Comparison of ENCODE assay signal across 17 mouse cellular contexts in the genomic region with DNA sequence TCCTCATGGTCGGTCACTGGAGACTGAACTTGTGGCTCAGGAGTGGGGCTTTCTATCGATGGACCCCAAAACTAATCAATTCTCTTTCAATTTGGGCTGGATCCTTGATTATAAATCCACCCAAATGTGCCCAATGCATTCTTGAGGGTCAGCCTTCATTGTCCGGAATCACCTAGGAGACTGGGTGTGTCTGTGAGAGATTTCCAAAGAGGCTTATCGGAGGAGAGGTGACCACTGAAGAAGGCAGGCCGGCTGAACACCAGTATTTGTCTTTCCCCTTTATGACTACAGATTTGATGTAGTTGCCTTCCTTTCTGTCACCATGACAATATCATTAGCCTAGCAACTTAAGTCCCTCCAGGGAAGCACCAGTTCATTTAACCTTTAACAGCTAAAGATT.
"Had no signal": no experiment of that assay in that cellular context is flagged by ENCODE, and none has a peak within 500 bp of the region (broad histone marks: within the 10 kb centered on the region; RNA-seq: fewer than 3 reads in every experiment).

No protein-coding gene starts in this region.

- H3K36me3 ChIP-seq: kidney, embryonic 15.5 days; liver, embryonic 13.5 days; neural tube, embryonic 12.5 days; stomach, embryonic 15.5 days had no signal

- H3K9me3 ChIP-seq: kidney, embryonic 15.5 days; liver, embryonic 13.5 days; neural tube, embryonic 12.5 days; stomach, embryonic 15.5 days had no signal

- H3K27ac ChIP-seq: kidney, embryonic 15.5 days; left cerebral cortex, adult 2 months; liver, embryonic 13.5 days; neural tube, embryonic 12.5 days; stomach, embryonic 15.5 days had no signal

- H3K9ac ChIP-seq: kidney, embryonic 15.5 days; liver, embryonic 13.5 days; neural tube, embryonic 12.5 days; stomach, embryonic 15.5 days had no signal

- DNase-seq: kidney, adult 11 months; kidney, adult 8-10 months; kidney, postnatal 10 days; kidney, postnatal 36 days; layer of hippocampus, postnatal 36 days; liver, embryonic 13.5 days; lung, adult 2 months; lung, postnatal 14 days; lung, postnatal 4 days; retina, postnatal 1 day; right cerebral cortex, postnatal 25 days; spleen, adult 18-20 months; thymus, postnatal 25 days had no signal

- H3K27me3 ChIP-seq: kidney, embryonic 15.5 days; liver, embryonic 13.5 days; neural tube, embryonic 12.5 days; stomach, embryonic 15.5 days had no signal

- H3K4me1 ChIP-seq: liver, embryonic 13.5 days; stomach, embryonic 15.5 days had no signal

- H3K4me2 ChIP-seq: kidney, embryonic 15.5 days; liver, embryonic 13.5 days; neural tube, embryonic 12.5 days; stomach, embryonic 15.5 days had no signal

- H3K4me3 ChIP-seq: kidney, embryonic 15.5 days; left cerebral cortex, adult 2 months; liver, embryonic 13.5 days; neural tube, embryonic 12.5 days; stomach, embryonic 15.5 days had no signal
